Mouse (Mus musculus): ENCODE results near the gene Sipa1.

- no peak for TF ChIP-seq CTCF (IDR thresholded peaks at IDR 0.05; ENCODE audit: extremely low read depth, insufficient read depth, insufficient read length, insufficient replicate concordance)
- TF ChIP-seq POLR2A (IDR thresholded peaks at IDR 0.05; ENCODE audit: low read depth, low read length) = no peak
Measured at GRCm38 (mm10) chr19:5620007-5620406, 43.5 kb downstream of the Sipa1 start.
